Mouse (Mus musculus) liver, postnatal 0 days (tissue): ENCODE data around the gene Shc3.

Experiments used
- CTCF ChIP-seq: sonication (generic); IDR thresholded peaks from 2 replicates; pipeline ENCODE4 v1.5.1; 2016; ENCODE audit warnings: antibody characterized with exemption, low read depth
- EP300 ChIP-seq: IDR thresholded peaks from 2 replicates; pipeline ENCODE4 v1.6.1; 2016; ENCODE audit warnings: antibody characterized with exemption, low read depth, mild to moderate bottlenecking

DNA sequence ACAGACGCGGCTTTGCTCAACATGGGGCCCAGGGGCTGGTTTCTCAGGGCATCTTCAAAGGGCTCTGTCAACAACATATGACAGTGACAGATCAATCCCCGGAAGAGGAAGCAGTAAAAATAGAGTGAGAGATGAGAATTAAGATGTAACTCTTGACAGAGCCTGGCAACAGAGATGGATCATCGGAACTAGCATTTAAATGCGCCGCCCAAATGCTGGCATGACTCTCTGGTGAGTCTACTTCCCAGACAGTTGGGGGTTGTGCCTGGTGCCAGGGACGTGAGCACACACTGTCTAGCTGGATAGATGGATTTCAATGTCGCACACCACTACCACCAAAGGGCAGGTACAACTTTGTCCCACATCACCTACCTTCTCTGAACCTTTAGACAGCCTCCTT lies 126.3 kb downstream of the Shc3 start:
- TF ChIP-seq CTCF, result no peak
- no peak for TF ChIP-seq EP300
